Mouse (Mus musculus): ENCODE measurements at regions not wholly inside any gene's neighbourhood (a gene's known extent, or its start where the extent isn't known, plus 50 kb on each side); places are given as distances from the start of the nearest gene placed in this dataset.

DNA sequence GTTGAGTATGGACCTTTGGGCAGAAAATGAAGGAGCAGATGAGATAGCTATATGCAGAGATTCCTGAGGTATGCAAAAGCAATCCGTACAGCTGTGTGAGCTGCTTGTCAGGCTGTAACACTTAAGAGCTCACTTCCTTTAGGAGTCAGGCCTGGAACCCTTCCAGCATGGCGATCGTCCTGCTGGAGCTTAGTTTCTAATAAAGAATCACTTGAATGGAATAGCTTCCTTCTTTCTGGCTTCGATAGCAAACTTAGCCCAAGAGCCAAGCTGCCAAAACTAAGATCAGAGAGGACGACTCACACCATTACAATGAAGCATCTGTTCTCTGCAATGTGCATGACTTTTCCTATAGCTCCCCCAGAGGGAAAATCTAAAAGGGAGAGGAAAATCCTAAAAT lies 253.4 kb upstream of the Amot start:
- no peak for DNase-seq (ENCODE audit: low read depth, low spot score)

GRCm38 (mm10) chrX:145753427-145753826 lies 248.4 kb upstream of the Amot start:
- DNase-seq (ENCODE audit: low read depth, low spot score) = peak; percentile 1

Data from ES-CJ7 (cell line).